Mouse (Mus musculus): ENCODE results near the gene Iqgap1.

- TF ChIP-seq CTCF (IDR thresholded peaks at IDR 0.05; ENCODE audit: low read depth), result no peak
- no peak for TF ChIP-seq EP300 (optimal IDR thresholded peaks at IDR 0.05)
Observed at GRCm38 (mm10) chr7:80789534-80789933, 36.2 kb downstream of the Iqgap1 start.

All from stomach, postnatal 0 days (tissue).